Mouse (Mus musculus) neural tube, embryonic 11.5 days (tissue): ENCODE results near the gene Nemf. TPM values are rescaled to one million over a fixed set of nuclear protein-coding genes. Genes with fewer than 3 reads are reported as not detected.
A peak's percentile ranks its signal among the peaks of the same experiment; 100 is the strongest.

Source experiments
- ATAC-seq: fragments of 200-750 bp; cut with Nextera tagmentation; 2 replicates; pipeline ENCODE4 v1.8.0; 2017; ENCODE audit warnings: moderate number of reproducible peaks, mild to moderate bottlenecking, moderate TSS enrichment, moderate library complexity; ENCODE audit not compliant: insufficient read depth, low FRiP score, low TSS enrichment
- DNase-seq: peaks from one replicate; pipeline ENCODE4 v3.0.0-alpha.2; 2015; ENCODE audit warnings: low spot score
- H3K27ac ChIP-seq: fragments of 300-500 bp; sonication (generic); 2 replicates; pipeline ENCODE4 v1.5.1; 2014; ENCODE audit warnings: low read depth, mild to moderate bottlenecking, low read length
- H3K27me3 ChIP-seq: fragments of 300-500 bp; sonication (generic); 2 replicates; pipeline ENCODE4 v1.6.1; 2014; ENCODE audit warnings: mild to moderate bottlenecking, low read length, mixed read lengths; ENCODE audit not compliant: control insufficient read depth, insufficient read depth
- H3K36me3 ChIP-seq: fragments of 300-500 bp; sonication (generic); 2 replicates; pipeline ENCODE4 v1.6.1; 2014; ENCODE audit warnings: mild to moderate bottlenecking, low read length, moderate library complexity, mixed read lengths; ENCODE audit not compliant: control insufficient read depth, insufficient read depth
- H3K4me1 ChIP-seq: fragments of 300-500 bp; sonication (generic); 2 replicates; pipeline ENCODE4 v1.6.1; 2014; ENCODE audit warnings: low read length, mixed read lengths; ENCODE audit not compliant: control insufficient read depth, insufficient read depth
- H3K4me2 ChIP-seq: fragments of 300-500 bp; sonication (generic); 2 replicates; pipeline ENCODE4 v1.6.1; 2014; ENCODE audit warnings: low read depth, mild to moderate bottlenecking, moderate library complexity
- H3K4me3 ChIP-seq: fragments of 300-500 bp; sonication (generic); 2 replicates; pipeline ENCODE4 v1.5.1; 2014; ENCODE audit warnings: low read depth, low read length
- H3K9ac ChIP-seq: fragments of 300-500 bp; sonication (generic); 2 replicates; pipeline ENCODE4 v1.6.1; 2014; ENCODE audit warnings: mild to moderate bottlenecking, low read length
- H3K9me3 ChIP-seq: fragments of 300-500 bp; sonication (generic); 2 replicates; pipeline ENCODE4 v1.6.1; 2016; ENCODE audit warnings: low read length; ENCODE audit not compliant: control insufficient read depth
- WGBS: fragments of 180-500 bp; shearing (Covaris S2); extraction: QIAGEN DNeasy Blood & Tissue Kit; methylation state at CpG from one replicate; pipeline ENCODE4 v1.1.7; 2014; 5-methylcytosine and 5-hydroxymethylcytosine counted together
- polyA plus RNA-seq: library from polyadenylated mRNA; unstranded; fragments of >200 nt; fragmentation: Nextera tagmentation; extraction: Ambion mirVana; gene quantifications from 2 replicates; pipeline ENCODE4 v1.2.1, GENCODE M21; 2014

The Nemf gene
- polyA plus RNA-seq, 1 experiment from 2014 or later: 82.1 TPM

- H3K9me3 ChIP-seq: no peaks in the 10 kb centered on the region
- no peak for ATAC-seq
- no peak for DNase-seq
- H3K27me3 ChIP-seq: no peaks in the 10 kb centered on the region
- H3K4me1 ChIP-seq: no peaks in the 10 kb centered on the region; the same call in 1 of the 2 replicates
- H3K4me2 ChIP-seq: peak overlapping the region; percentile 81
- H3K36me3 ChIP-seq: peaks cover 2% of the 10 kb centered on the region; the same call in 1 of the 2 replicates
- no peak overlapping the region; the same call in 1 of the 2 replicates for H3K27ac ChIP-seq
- H3K9ac ChIP-seq: peak overlapping the region; percentile 52
- H3K4me3 ChIP-seq: peak overlapping the region; percentile 95
- WGBS: 5% methylated on average over 13 of the region's 13 CpGs
These were observed 308 bp upstream of the Nemf start for GRCm38 (mm10) chr12:69357300-69357646.

DNA sequence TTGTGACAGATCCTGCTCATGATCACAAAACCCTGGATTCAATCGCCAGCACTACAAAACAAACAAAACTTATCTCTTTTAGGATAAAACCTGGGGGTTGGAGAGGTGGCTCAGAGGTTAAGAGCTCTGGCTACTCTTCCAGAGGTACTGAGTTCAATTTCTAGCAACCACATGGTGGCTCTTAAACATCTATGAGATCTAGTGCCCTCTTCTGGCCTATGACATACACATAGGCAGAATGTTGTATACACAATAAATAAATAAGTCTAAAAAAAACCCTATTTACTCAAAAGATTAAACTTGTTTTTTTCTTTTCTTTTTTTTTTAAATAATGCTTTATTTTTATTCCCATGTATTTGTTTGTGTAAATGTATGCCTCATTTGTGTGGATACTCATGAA is 5.3 kb downstream of the Nemf start:
- Histone ChIP-seq H3K4me2 (no peak overlapping the region), H3K27ac (no peak overlapping the region), H3K4me3 (no peak overlapping the region), H3K9ac (no peak overlapping the region), H3K9me3 (no peaks in the 10 kb centered on the region), H3K36me3 (peaks cover 4% of the 10 kb centered on the region), H3K27me3 (no peaks in the 10 kb centered on the region), H3K4me1 (no peaks in the 10 kb centered on the region; the same call in 1 of the 2 replicates)
- WGBS: 97% methylated on average over 1 of the region's 1 CpGs
- ATAC-seq (no peak), DNase-seq (no peak)

GRCm38 (mm10) chr12:69349928-69350327 is 7.0 kb downstream of the Nemf start:
- Histone ChIP-seq H3K27me3 (no peaks in the 10 kb centered on the region), H3K9ac (no peak overlapping the region), H3K4me3 (no peak overlapping the region), H3K4me2 (no peak overlapping the region), H3K4me1 (no peaks in the 10 kb centered on the region), H3K27ac (no peak overlapping the region), H3K36me3 (peaks cover 4% of the 10 kb centered on the region), H3K9me3 (no peaks in the 10 kb centered on the region)
- WGBS: 89% methylated on average over 2 of the region's 2 CpGs
- DNase-seq: no peak
- no peak for ATAC-seq

DNA sequence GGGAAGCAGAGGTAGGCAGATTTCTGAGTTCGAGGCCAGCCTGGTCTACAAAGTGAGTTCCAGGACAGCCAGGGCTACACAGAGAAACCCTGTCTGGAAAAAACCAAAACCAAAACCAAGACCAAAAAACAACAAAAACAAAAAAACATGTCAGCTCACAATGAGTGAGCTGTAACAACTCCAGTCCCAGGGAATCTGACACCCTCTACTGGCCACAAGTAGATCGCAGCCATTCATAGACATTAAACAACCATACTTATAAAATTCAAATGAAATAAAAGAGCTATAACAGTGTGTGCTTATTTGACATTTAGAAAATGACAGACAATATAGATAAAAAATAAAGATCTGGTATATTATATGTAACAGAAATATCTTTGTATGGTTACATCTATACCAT is 23.4 kb downstream of the Nemf start:
- Histone ChIP-seq H3K9me3 (no peaks in the 10 kb centered on the region), H3K27ac (no peak overlapping the region), H3K4me2 (no peak overlapping the region), H3K9ac (no peak overlapping the region), H3K4me1 (no peaks in the 10 kb centered on the region), H3K4me3 (no peak overlapping the region), H3K36me3 (peaks cover 4% of the 10 kb centered on the region; the same call in 1 of the 2 replicates), H3K27me3 (no peaks in the 10 kb centered on the region)
- ATAC-seq (no peak), DNase-seq (peak; percentile 23)
- WGBS: 92% methylated on average over 2 of the region's 2 CpGs

DNA sequence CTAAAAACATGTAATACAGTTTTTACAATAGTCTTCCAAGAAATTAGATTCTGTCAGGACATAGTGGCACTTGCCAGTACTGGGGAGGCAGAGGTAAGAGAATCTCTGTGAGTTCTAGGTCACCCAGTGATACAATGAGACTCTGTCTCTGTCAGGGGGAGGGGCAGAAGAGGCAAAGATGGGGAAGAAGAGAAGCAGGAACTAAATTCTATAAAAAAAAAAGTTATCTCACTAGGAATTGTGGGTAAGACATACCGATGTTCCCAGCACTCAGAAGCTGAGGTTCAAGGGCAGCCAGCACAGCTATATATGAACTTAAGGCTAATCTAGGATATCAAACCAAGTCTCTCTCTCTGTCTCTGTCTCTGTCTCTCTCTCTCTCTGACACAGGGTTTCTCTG is 24.8 kb downstream of the Nemf start:
- Histone ChIP-seq H3K9me3 (no peaks in the 10 kb centered on the region), H3K9ac (no peak overlapping the region), H3K36me3 (peaks cover 7% of the 10 kb centered on the region), H3K27ac (no peak overlapping the region), H3K4me1 (no peaks in the 10 kb centered on the region), H3K4me2 (no peak overlapping the region), H3K4me3 (no peak overlapping the region), H3K27me3 (no peaks in the 10 kb centered on the region)
- WGBS: 100% methylated on average over 1 of the region's 1 CpGs
- no peak for ATAC-seq
- DNase-seq: no peak

GRCm38 (mm10) chr12:69331187-69331586 is 25.8 kb downstream of the Nemf start:
- no peaks in the 10 kb centered on the region for H3K27me3 ChIP-seq
- H3K4me2 ChIP-seq: no peak overlapping the region
- DNase-seq (no peak), ATAC-seq (no peak)
- no peak overlapping the region for H3K9ac ChIP-seq
- H3K9me3 ChIP-seq: no peaks in the 10 kb centered on the region
- H3K27ac ChIP-seq: no peak overlapping the region
- peaks cover 7% of the 10 kb centered on the region for H3K36me3 ChIP-seq
- no peaks in the 10 kb centered on the region for H3K4me1 ChIP-seq
- no peak overlapping the region for H3K4me3 ChIP-seq
- WGBS: 94% methylated on average over 3 of the region's 3 CpGs

DNA sequence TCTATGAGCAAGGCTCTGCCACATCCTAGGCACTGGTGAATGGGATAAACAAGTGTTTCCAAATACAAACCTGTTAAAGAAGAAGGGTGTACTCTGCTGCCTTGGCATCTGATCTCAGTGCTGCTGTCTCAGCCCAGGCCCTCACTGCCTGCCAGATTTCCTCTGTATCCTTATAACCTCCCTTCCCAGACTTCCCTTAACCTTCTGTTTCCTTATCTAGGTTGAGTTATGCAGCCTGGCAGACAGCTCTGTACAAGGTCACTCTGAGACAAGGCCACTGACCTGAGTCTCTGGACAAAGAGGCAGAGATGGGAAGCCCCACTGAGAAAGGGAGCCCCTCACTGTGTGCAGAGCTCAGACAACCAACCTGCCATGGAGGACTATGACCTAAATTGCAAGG is 38.5 kb downstream of the Nemf start:
- no peaks in the 10 kb centered on the region for H3K4me1 ChIP-seq
- ATAC-seq (no peak), DNase-seq (no peak)
- no peak overlapping the region for H3K9ac ChIP-seq
- H3K9me3 ChIP-seq: no peaks in the 10 kb centered on the region
- no peak overlapping the region for H3K4me3 ChIP-seq
- no peaks in the 10 kb centered on the region for H3K27me3 ChIP-seq
- H3K27ac ChIP-seq: no peak overlapping the region
- no peak overlapping the region for H3K4me2 ChIP-seq
- H3K36me3 ChIP-seq: peaks cover 4% of the 10 kb centered on the region

DNA sequence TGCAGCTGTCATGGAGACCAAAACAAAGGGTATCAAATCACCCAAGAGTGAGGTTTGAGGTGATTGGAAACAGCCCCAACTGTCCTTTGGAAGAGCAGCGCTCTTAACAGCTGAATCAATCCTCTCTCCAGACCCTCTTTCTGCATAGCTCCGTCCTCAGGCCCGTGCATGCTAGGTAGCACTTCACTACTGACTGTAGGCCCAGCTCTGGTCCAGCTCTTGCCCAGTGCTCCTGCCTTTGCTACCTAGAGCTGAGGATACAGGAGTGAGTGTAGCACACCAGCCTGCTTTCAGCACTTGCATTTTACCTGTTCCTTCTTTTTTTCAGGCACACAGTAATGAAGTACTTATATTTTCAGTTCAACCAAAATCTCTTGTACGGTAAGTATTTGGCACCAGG is 47.3 kb downstream of the Nemf start:
- H3K4me2 ChIP-seq: no peak overlapping the region
- no peaks in the 10 kb centered on the region for H3K4me1 ChIP-seq
- no peak overlapping the region for H3K4me3 ChIP-seq
- peaks cover 46% of the 10 kb centered on the region for H3K36me3 ChIP-seq
- H3K9ac ChIP-seq: no peak overlapping the region
- DNase-seq (no peak), ATAC-seq (no peak)
- no peak overlapping the region for H3K27ac ChIP-seq
- WGBS: 96% methylated on average over 4 of the region's 4 CpGs
- H3K27me3 ChIP-seq: no peaks in the 10 kb centered on the region
- H3K9me3 ChIP-seq: no peaks in the 10 kb centered on the region

- Histone ChIP-seq H3K27ac (no peak overlapping the region), H3K36me3 (peaks cover 50% of the 10 kb centered on the region), H3K4me1 (no peaks in the 10 kb centered on the region), H3K27me3 (no peaks in the 10 kb centered on the region), H3K4me2 (no peak overlapping the region), H3K9ac (no peak overlapping the region), H3K4me3 (no peak overlapping the region), H3K9me3 (no peaks in the 10 kb centered on the region)
- no peak for DNase-seq
- ATAC-seq: no peak
- 95% methylated on average over 7 of the region's 7 CpGs for WGBS
These were observed 50.6 kb downstream of the Nemf start for GRCm38 (mm10) chr12:69306333-69306732.
